Comparison of ENCODE assay signal across 8 mouse cellular contexts in genomic region chr1:102628061-102628460, GRCm38 (mm10).
DNase-seq lines count a peak whose midpoint lies in the region; ATAC-seq lines count a peak whose summit lies in the region.

No protein-coding gene starts in this region.

- no peaks in the 10 kb centered on the region for H3K4me1 ChIP-seq in hindbrain, embryonic 16.5 days (ENCODE audit: control insufficient read depth, insufficient read depth, low read depth, low read length)

- no peak overlapping the region for H3K9ac ChIP-seq in hindbrain, embryonic 16.5 days (ENCODE audit: low read depth, low read length)

- peak; percentile 93 for DNase-seq in T-cell, adult 2 months (ENCODE audit: low spot score)
- peak; percentile 89 to 91 for DNase-seq in gastrocnemius, adult 8-10 months (ENCODE audit: low spot score in 2 of 2)
- peak; percentile 97 to 99 for DNase-seq in layer of hippocampus, postnatal 36 days
- peak; percentile 96 for DNase-seq in lung, postnatal 14 days
- peak; percentile 43 for DNase-seq in retina, postnatal 1 day
- DNase-seq in urinary bladder, adult 18-20 months (ENCODE audit: low spot score in 2 of 2), result peak; percentile 95 to 100

- no peak overlapping the region for H3K4me3 ChIP-seq in hindbrain, embryonic 16.5 days (ENCODE audit: low read length)

- no peaks in the 10 kb centered on the region for H3K36me3 ChIP-seq in hindbrain, embryonic 16.5 days (ENCODE audit: control insufficient read depth, insufficient read depth, low read length)

- no peak overlapping the region for H3K4me2 ChIP-seq in hindbrain, embryonic 16.5 days (ENCODE audit: low read length)

- WGBS in hindbrain, embryonic 16.5 days, result 66% methylated on average over 7 of the region's 7 CpGs

- no peaks in the 10 kb centered on the region for H3K27me3 ChIP-seq in hindbrain, embryonic 16.5 days (replicated peaks; ENCODE audit: control insufficient read depth, insufficient read depth, low read length)

- H3K9me3 ChIP-seq in hindbrain, embryonic 16.5 days (ENCODE audit: control insufficient read depth, low read length), result no peaks in the 10 kb centered on the region

- H3K27ac ChIP-seq in hindbrain, embryonic 16.5 days (ENCODE audit: low read depth, low read length), result no peak overlapping the region

- peak; percentile 98 for ATAC-seq in common myeloid progenitor, adult 5-6 weeks (replicated peaks; ENCODE audit: low read depth, poor library complexity, severe bottlenecking)
- ATAC-seq in hindbrain, embryonic 16.5 days, result peak; percentile 100

Comparison
In these comparisons a context has a peak if more than half of its experiments do, and no peak if none do; other contexts are left out.
1. DNase-seq: peak in every context shown above with its lines; median percentile 98 in layer of hippocampus, postnatal 36 days; 98 in urinary bladder, adult 18-20 months; 96 in lung, postnatal 14 days; 93 in T-cell, adult 2 months; 90 in gastrocnemius, adult 8-10 months; 43 in retina, postnatal 1 day.